ENCODE assay signal across 14 mouse cellular contexts in the genomic region with DNA sequence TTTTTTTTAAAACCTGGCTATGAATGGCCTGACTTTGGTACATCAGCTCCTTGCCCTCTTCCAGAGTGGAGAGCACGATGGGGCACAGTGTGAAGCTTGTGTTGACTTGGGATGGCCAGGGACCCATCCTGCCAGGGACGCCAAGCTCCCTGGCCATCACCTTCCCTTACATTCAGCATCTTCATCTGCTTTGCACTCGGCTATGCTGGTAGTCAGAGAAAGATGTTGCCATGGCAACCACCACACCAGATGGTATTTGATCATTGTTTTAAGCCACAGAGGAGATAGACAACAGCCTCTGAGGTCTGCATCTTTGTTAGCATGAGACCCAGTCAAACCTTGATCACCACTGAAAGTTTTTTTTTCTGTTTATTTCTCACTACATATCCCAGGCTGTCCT.
DNase-seq lines count a peak whose midpoint lies in the region; ATAC-seq lines count a peak whose summit lies in the region.
"Had no signal": no experiment of that assay in that cellular context is flagged by ENCODE, and none has a peak within 500 bp of the region (broad histone marks: within the 10 kb centered on the region; RNA-seq: fewer than 3 reads in every experiment).

No protein-coding gene starts in this region.

- no peak overlapping the region for H3K4me3 ChIP-seq in forebrain, embryonic 14.5 days (ENCODE audit: low read depth, low read length)
- H3K4me3 ChIP-seq in neural tube, embryonic 15.5 days (replicated peaks): no peak overlapping the region
- no peak overlapping the region for H3K4me3 ChIP-seq in heart, embryonic 12.5 days
- H3K4me3 ChIP-seq: embryonic facial prominence, embryonic 15.5 days had no signal

- no peaks in the 10 kb centered on the region for H3K36me3 ChIP-seq in forebrain, embryonic 14.5 days (ENCODE audit: control insufficient read depth, insufficient read depth, low read length)
- H3K36me3 ChIP-seq in neural tube, embryonic 15.5 days: no peaks in the 10 kb centered on the region
- no peaks in the 10 kb centered on the region for H3K36me3 ChIP-seq in heart, embryonic 12.5 days
- H3K36me3 ChIP-seq: embryonic facial prominence, embryonic 15.5 days; G1E had no signal

- H3K9me3 ChIP-seq in forebrain, embryonic 14.5 days (replicated peaks; ENCODE audit: control insufficient read depth, low read length): no peaks in the 10 kb centered on the region
- no peaks in the 10 kb centered on the region for H3K9me3 ChIP-seq in neural tube, embryonic 15.5 days (replicated peaks)
- 0 out of 2 replicates have a peak, but pooled peaks cover 2% of the 10 kb centered on the region for H3K9me3 ChIP-seq in heart, embryonic 12.5 days (replicated peaks)
- H3K9me3 ChIP-seq: embryonic facial prominence, embryonic 15.5 days had no signal

- no peak overlapping the region for H3K4me2 ChIP-seq in forebrain, embryonic 14.5 days (ENCODE audit: low read length)
- H3K4me2 ChIP-seq in neural tube, embryonic 15.5 days: no peak overlapping the region
- H3K4me2 ChIP-seq in heart, embryonic 12.5 days: no peak overlapping the region
- H3K4me2 ChIP-seq: embryonic facial prominence, embryonic 15.5 days had no signal

- H3K4me1 ChIP-seq in forebrain, embryonic 14.5 days (ENCODE audit: control insufficient read depth, insufficient read depth, low read length): peaks cover 27% of the 10 kb centered on the region
- peaks cover 53% of the 10 kb centered on the region for H3K4me1 ChIP-seq in neural tube, embryonic 15.5 days
- H3K4me1 ChIP-seq in heart, embryonic 12.5 days (replicated peaks): peaks cover 31% of the 10 kb centered on the region

- ATAC-seq in forebrain, embryonic 14.5 days: peak; percentile 52
- 0 out of 2 replicates have a peak, but pooled peaks have one; percentile 40 for ATAC-seq in neural tube, embryonic 15.5 days (ENCODE audit: low FRiP score)
- ATAC-seq in heart, embryonic 12.5 days (ENCODE audit: insufficient number of reproducible peaks, low FRiP score): no peak
- ATAC-seq: intestine, embryonic 16.5 days had no signal

- H3K9ac ChIP-seq in forebrain, embryonic 14.5 days (ENCODE audit: low read length): no peak overlapping the region
- no peak overlapping the region for H3K9ac ChIP-seq in neural tube, embryonic 15.5 days (replicated peaks)
- H3K9ac ChIP-seq in heart, embryonic 12.5 days: no peak overlapping the region
- H3K9ac ChIP-seq: embryonic facial prominence, embryonic 15.5 days had no signal

- WGBS in forebrain, embryonic 14.5 days: 50% methylated on average over 3 of the region's 3 CpGs
- 41% methylated on average over 3 of the region's 3 CpGs for WGBS in neural tube, embryonic 15.5 days
- 81% methylated on average over 3 of the region's 3 CpGs for WGBS in heart, embryonic 12.5 days

- peak overlapping the region; percentile 39; the same call in 1 of the 2 replicates for H3K27ac ChIP-seq in forebrain, embryonic 14.5 days (ENCODE audit: low read depth, low read length)
- peak overlapping the region; percentile 64; the same call in 1 of the 2 replicates for H3K27ac ChIP-seq in neural tube, embryonic 15.5 days (replicated peaks)
- H3K27ac ChIP-seq in heart, embryonic 12.5 days (ENCODE audit: poor library complexity, severe bottlenecking): no peak overlapping the region

- DNase-seq in right cerebral cortex, adult 18-20 months: peak; percentile 74
- no peak for DNase-seq in right cerebral cortex, postnatal 14 days
- peak; percentile 82 for DNase-seq in forebrain, embryonic 14.5 days (ENCODE audit: low spot score)
- DNase-seq in layer of hippocampus, adult 9-10 months (ENCODE audit: low spot score): peak; percentile 53
- no peak for DNase-seq in ovary, postnatal 36 days (ENCODE audit: low spot score)
- DNase-seq in kidney, postnatal 10 days: no peak
- DNase-seq: adrenal gland, adult 8-10 months; heart, adult 11 months; liver had no signal

- H3K27me3 ChIP-seq in forebrain, embryonic 14.5 days (replicated peaks; ENCODE audit: control insufficient read depth, insufficient read depth, low read length): no peaks in the 10 kb centered on the region
- no peaks in the 10 kb centered on the region for H3K27me3 ChIP-seq in neural tube, embryonic 15.5 days (replicated peaks)
- no peaks in the 10 kb centered on the region for H3K27me3 ChIP-seq in heart, embryonic 12.5 days (replicated peaks)
- H3K27me3 ChIP-seq: embryonic facial prominence, embryonic 15.5 days had no signal

Comparison
In these comparisons a context has a peak if more than half of its experiments do, and no peak if none do; other contexts are left out.
1. DNase-seq: peak in right cerebral cortex, adult 18-20 months (single experiment), forebrain, embryonic 14.5 days (single experiment) and layer of hippocampus, adult 9-10 months (single experiment); none in right cerebral cortex, postnatal 14 days (single experiment), ovary, postnatal 36 days (single experiment) and kidney, postnatal 10 days (single experiment).